In the genomic region with DNA sequence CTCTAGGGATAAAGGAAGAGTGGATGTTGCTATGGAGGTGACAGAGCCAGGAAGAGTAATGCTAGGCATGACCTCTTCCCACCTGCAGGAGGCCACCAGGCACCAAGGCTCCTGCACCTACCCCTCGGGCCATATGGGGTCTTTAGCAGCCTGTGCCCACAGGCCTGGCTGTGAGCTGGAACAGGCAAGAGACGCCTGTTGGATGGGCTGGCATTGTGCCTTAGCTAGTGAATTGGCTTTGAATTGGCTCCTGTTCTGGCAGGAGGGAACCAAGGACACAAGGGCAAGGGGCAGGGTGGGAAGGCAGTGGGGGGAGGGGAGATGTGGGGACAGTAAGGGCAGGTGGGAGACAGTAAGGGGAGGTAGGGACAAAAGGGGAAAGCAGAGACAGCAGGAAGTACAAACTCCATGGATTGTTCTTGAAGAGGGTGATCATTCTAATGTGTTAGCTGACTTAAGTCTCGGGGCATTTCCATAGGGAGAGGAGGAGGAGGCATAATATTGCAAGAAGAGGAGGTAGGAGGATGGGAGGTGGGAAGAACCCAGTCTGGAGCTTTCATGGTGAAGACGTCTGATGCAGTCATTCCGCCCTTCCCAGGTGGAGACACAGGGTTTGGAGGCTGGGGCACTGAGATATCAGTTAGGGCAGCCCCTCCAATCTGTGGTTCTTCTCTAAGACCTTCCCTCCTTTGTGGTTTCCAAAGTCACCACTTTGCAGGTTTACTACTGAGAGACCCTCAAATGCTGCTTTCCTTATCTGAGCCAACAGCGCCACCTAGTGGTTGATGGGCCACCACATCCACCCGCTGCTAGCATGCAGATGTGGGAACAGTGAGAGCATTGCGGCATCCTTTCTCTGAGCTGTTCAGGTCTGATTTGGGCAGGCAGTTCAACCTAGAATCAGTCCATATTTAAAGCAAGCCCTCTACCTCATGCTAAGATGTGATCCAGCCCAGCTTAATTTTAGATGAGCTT, we compare ENCODE assay signal across 8 mouse cellular contexts.
DNase-seq lines count a peak whose midpoint lies in the region; ATAC-seq and TF ChIP-seq lines count a peak whose summit lies in the region.

No protein-coding gene starts in this region.

- TF ChIP-seq EP300 in MEL (IDR thresholded peaks at IDR 0.05; ENCODE audit: low read depth in 1 of 2, low read length in 2 of 2) = no peak

- no peak overlapping the region for H3K4me3 ChIP-seq in MEL (ENCODE audit: control insufficient read depth in 1 of 2, insufficient read depth in 1 of 2, low read depth in 2 of 2, low read length in 2 of 2)
- H3K4me3 ChIP-seq in hindbrain, embryonic 13.5 days = no peak overlapping the region

- TF ChIP-seq RAD21 in MEL (IDR thresholded peaks at IDR 0.05; ENCODE audit: low read depth, low read length) = peak; percentile 52

- DNase-seq in MEL (ENCODE audit: low read depth, low spot score) = peak; percentile 38
- DNase-seq in brain, embryonic 14.5 days (ENCODE audit: low read depth) = peak; percentile 94
- DNase-seq in fibroblast of lung, adult 2 months (ENCODE audit: low read depth) = peak; percentile 12
- peak; percentile 71 for DNase-seq in layer of hippocampus, adult 9-11 months
- peak; percentile 83 for DNase-seq in lung, postnatal 14 days
- DNase-seq in retina, postnatal 1 day = peak; percentile 89
- peak; percentile 42 for DNase-seq in urinary bladder, postnatal 10 days (ENCODE audit: low spot score)

- TF ChIP-seq CTCF in MEL (IDR thresholded peaks at IDR 0.05 in 2 of 3, conservative IDR thresholded peaks at IDR 0.05 in 1 of 3; ENCODE audit: control insufficient read depth in 1 of 3, insufficient read depth in 1 of 3, low read depth in 2 of 3, low read length in 3 of 3, poor library complexity in 1 of 3, severe bottlenecking in 1 of 3) = peak; percentile 48 to 79 (median 49)
- peak; percentile 96 for TF ChIP-seq CTCF in brain, embryonic 14.5 days (IDR thresholded peaks at IDR 0.05; ENCODE audit: borderline replicate concordance, extremely low read depth, insufficient read depth, insufficient read length)

- no peaks in the 10 kb centered on the region for H3K4me1 ChIP-seq in MEL (ENCODE audit: control insufficient read depth in 1 of 2, insufficient read depth in 2 of 2, low read length in 2 of 2)
- peaks cover 26% of the 10 kb centered on the region for H3K4me1 ChIP-seq in hindbrain, embryonic 13.5 days (replicated peaks)

- TF ChIP-seq POLR2A in MEL (IDR thresholded peaks at IDR 0.05; ENCODE audit: control insufficient read depth in 1 of 2, insufficient read depth in 1 of 2, low read depth in 1 of 2, low read length in 2 of 2, poor library complexity in 1 of 2) = no peak
- no peak for TF ChIP-seq POLR2A in brain, embryonic 14.5 days (IDR thresholded peaks at IDR 0.05; ENCODE audit: borderline replicate concordance, extremely low read depth, insufficient read depth, insufficient read length, poor library complexity, severe bottlenecking)

- H3K36me3 ChIP-seq in MEL (ENCODE audit: control insufficient read depth in 1 of 2, insufficient read depth in 2 of 2, low read length in 2 of 2) = no peaks in the 10 kb centered on the region
- H3K36me3 ChIP-seq in hindbrain, embryonic 13.5 days = peaks cover 44% of the 10 kb centered on the region

- H3K9ac ChIP-seq in MEL (ENCODE audit: control insufficient read depth, low read depth, low read length, poor library complexity, severe bottlenecking) = no peak overlapping the region
- peak overlapping the region; percentile 13; the same call in 1 of the 2 replicates for H3K9ac ChIP-seq in hindbrain, embryonic 13.5 days

- peak; percentile 87 for ATAC-seq in hindbrain, embryonic 13.5 days (ENCODE audit: low FRiP score)

- no peaks in the 10 kb centered on the region for H3K79me2 ChIP-seq in MEL (ENCODE audit: control insufficient read depth, insufficient read depth, low read length, poor library complexity)

- no peaks in the 10 kb centered on the region for H3K9me3 ChIP-seq in MEL (replicated peaks; ENCODE audit: insufficient read depth, low read length)
- no peaks in the 10 kb centered on the region for H3K9me3 ChIP-seq in hindbrain, embryonic 13.5 days

- no peak overlapping the region for H3K27ac ChIP-seq in MEL (ENCODE audit: control insufficient read depth, low read depth, low read length)
- peak overlapping the region; percentile 73 for H3K27ac ChIP-seq in hindbrain, embryonic 13.5 days

- 22% methylated on average over 8 of the region's 8 CpGs for WGBS in hindbrain, embryonic 13.5 days

- no peaks in the 10 kb centered on the region for H3K27me3 ChIP-seq in MEL (ENCODE audit: control insufficient read depth in 1 of 2, insufficient read depth in 2 of 2, low read length in 2 of 2)
- no peaks in the 10 kb centered on the region for H3K27me3 ChIP-seq in hindbrain, embryonic 13.5 days

- H3K4me2 ChIP-seq in hindbrain, embryonic 13.5 days = no peak overlapping the region

TF ChIP-seq in MEL, 35 proteins besides CTCF, POLR2A, EP300 and RAD21:
- no peak for TF ChIP-seq BHLHE40 (IDR thresholded peaks at IDR 0.05; ENCODE audit: borderline replicate concordance, low read depth, low read length)
- peak; percentile 28 for TF ChIP-seq SMC3 (IDR thresholded peaks at IDR 0.05; ENCODE audit: low read depth, low read length)
- TF ChIP-seq ZC3H11A (IDR thresholded peaks at IDR 0.05; ENCODE audit: low read depth, low read length) = 0 out of 2 replicates have a peak, but pooled peaks have one; percentile 10

Comparison
In these comparisons a context has a peak if more than half of its experiments do, and no peak if none do; other contexts are left out.
1. DNase-seq: peak in every context shown above with its lines; median percentile 94 in brain, embryonic 14.5 days; 89 in retina, postnatal 1 day; 83 in lung, postnatal 14 days; 71 in layer of hippocampus, adult 9-11 months; 42 in urinary bladder, postnatal 10 days; 38 in MEL; 12 in fibroblast of lung, adult 2 months.